Mouse (Mus musculus) limb, embryonic 14.5 days (tissue): Measurements from ENCODE around the gene Fam160a1. TPM values are rescaled to one million over a fixed set of nuclear protein-coding genes. Genes with fewer than 3 reads are reported as not detected.

Experiments
- ATAC-seq: fragments of 200-750 bp; cut with Nextera tagmentation; 2 replicates; pipeline ENCODE4 v1.8.0; 2017; ENCODE audit warnings: low read depth, moderate number of reproducible peaks, moderate TSS enrichment; ENCODE audit not compliant: low FRiP score
- DNase-seq: peaks from one replicate; pipeline ENCODE4 v3.0.0-alpha.2; 2015; ENCODE audit warnings: low spot score
- H3K27ac ChIP-seq: fragments of 300-500 bp; sonication (generic); replicated peaks from 2 replicates; pipeline ENCODE4 v1.5.1; 2014; ENCODE audit warnings: low read depth, mild to moderate bottlenecking, low read length, moderate library complexity, mixed read lengths
- H3K27me3 ChIP-seq: fragments of 300-500 bp; sonication (generic); 2 replicates; pipeline ENCODE4 v1.6.1; 2014; ENCODE audit warnings: low read length, mixed read lengths; ENCODE audit not compliant: control insufficient read depth, insufficient read depth
- H3K36me3 ChIP-seq: fragments of 300-500 bp; sonication (generic); 2 replicates; pipeline ENCODE4 v1.6.1; 2014; ENCODE audit warnings: mild to moderate bottlenecking, low read length, moderate library complexity, mixed read lengths; ENCODE audit not compliant: control insufficient read depth, insufficient read depth
- H3K4me1 ChIP-seq: fragments of 300-500 bp; sonication (generic); 2 replicates; pipeline ENCODE4 v1.6.1; 2014; ENCODE audit warnings: antibody characterized with exemption, low read length, mixed read lengths; ENCODE audit not compliant: control insufficient read depth, insufficient read depth
- H3K4me2 ChIP-seq: fragments of 300-500 bp; sonication (generic); replicated peaks from 2 replicates; pipeline ENCODE4 v1.6.1; 2014; ENCODE audit warnings: low read depth, mild to moderate bottlenecking, low read length, moderate library complexity; ENCODE audit not compliant: severe bottlenecking
- H3K4me3 ChIP-seq: fragments of 300-500 bp; sonication (generic); replicated peaks from 2 replicates; pipeline ENCODE4 v1.5.1; 2014; ENCODE audit warnings: low read length
- H3K9ac ChIP-seq: fragments of 300-500 bp; sonication (generic); 2 replicates; pipeline ENCODE4 v1.6.1; 2014; ENCODE audit warnings: mild to moderate bottlenecking, low read depth, low read length, moderate library complexity; ENCODE audit not compliant: severe bottlenecking
- H3K9me3 ChIP-seq: fragments of 300-500 bp; sonication (generic); 2 replicates; pipeline ENCODE4 v1.6.1; 2016; ENCODE audit warnings: low read length; ENCODE audit not compliant: control insufficient read depth
- POLR2A ChIP-seq: fragments of 200-500 bp; IDR thresholded peaks from 2 replicates; pipeline ENCODE4 v1.8.0; 2012; ENCODE audit warnings: inconsistent platforms, mild to moderate bottlenecking, moderate library complexity, borderline replicate concordance; ENCODE audit not compliant: insufficient read depth, insufficient read length; ENCODE audit errors: extremely low read depth
- WGBS: fragments of 180-500 bp; shearing (Covaris S2); extraction: QIAGEN DNeasy Blood & Tissue Kit; methylation state at CpG from one replicate; pipeline ENCODE4 v1.1.7; 2014; 5-methylcytosine and 5-hydroxymethylcytosine counted together
- polyA plus RNA-seq, 2 experiments: library from polyadenylated mRNA; depleted of rRNA in 1 of 2; stranded (reverse) in 1 of 2; unstranded in 1 of 2; fragments of >200 nt; fragmentation: Nextera tagmentation in 1 of 2; extraction: Ambion mirVana in 1 of 2; gene quantifications; 2 replicates each; pipeline versions ENCODE4 v1.2.1 to v1.2.3; 2012 to 2014

The Fam160a1 gene
- polyA plus RNA-seq, 2 experiments, result 4.3 to 6.2 TPM

GRCm38 (mm10) chr3:85685271-85685670 is 131.8 kb downstream of the Fam160a1 start:
- WGBS, result 85% methylated on average over 8 of the region's 8 CpGs
- no peak for ATAC-seq
- no peaks in the 10 kb centered on the region for H3K36me3 ChIP-seq
- H3K9me3 ChIP-seq, result no peaks in the 10 kb centered on the region
- DNase-seq, result no peak
- no peaks in the 10 kb centered on the region for H3K4me1 ChIP-seq
- no peak overlapping the region for H3K4me3 ChIP-seq
- no peak overlapping the region for H3K9ac ChIP-seq
- TF ChIP-seq POLR2A, result no peak
- no peak overlapping the region for H3K27ac ChIP-seq
- no peaks in the 10 kb centered on the region for H3K27me3 ChIP-seq
- H3K4me2 ChIP-seq, result no peak overlapping the region

GRCm38 (mm10) chr3:85683618-85684017 is 133.5 kb downstream of the Fam160a1 start:
- Histone ChIP-seq H3K4me3 (no peak overlapping the region), H3K36me3 (no peaks in the 10 kb centered on the region), H3K4me2 (no peak overlapping the region), H3K9ac (no peak overlapping the region), H3K27me3 (no peaks in the 10 kb centered on the region), H3K4me1 (no peaks in the 10 kb centered on the region), H3K27ac (no peak overlapping the region), H3K9me3 (no peaks in the 10 kb centered on the region)
- DNase-seq (no peak), ATAC-seq (no peak)
- 86% methylated on average over 5 of the region's 5 CpGs for WGBS
- no peak for TF ChIP-seq POLR2A

GRCm38 (mm10) chr3:85681136-85681535 is 136.0 kb downstream of the Fam160a1 start:
- H3K4me3 ChIP-seq, result no peak overlapping the region
- TF ChIP-seq POLR2A, result no peak
- H3K27ac ChIP-seq, result no peak overlapping the region
- DNase-seq, result no peak
- no peaks in the 10 kb centered on the region for H3K9me3 ChIP-seq
- no peaks in the 10 kb centered on the region for H3K27me3 ChIP-seq
- no peaks in the 10 kb centered on the region for H3K4me1 ChIP-seq
- no peak for ATAC-seq
- no peak overlapping the region for H3K9ac ChIP-seq
- WGBS, result 80% methylated on average over 7 of the region's 7 CpGs
- no peaks in the 10 kb centered on the region for H3K36me3 ChIP-seq
- H3K4me2 ChIP-seq, result no peak overlapping the region

- 84% methylated on average over 5 of the region's 5 CpGs for WGBS
- no peak overlapping the region for H3K4me2 ChIP-seq
- ATAC-seq (no peak), DNase-seq (no peak)
- no peaks in the 10 kb centered on the region for H3K9me3 ChIP-seq
- TF ChIP-seq POLR2A, result no peak
- no peak overlapping the region for H3K27ac ChIP-seq
- no peak overlapping the region for H3K4me3 ChIP-seq
- no peaks in the 10 kb centered on the region for H3K27me3 ChIP-seq
- H3K36me3 ChIP-seq, result no peaks in the 10 kb centered on the region
- H3K9ac ChIP-seq, result no peak overlapping the region
- no peaks in the 10 kb centered on the region for H3K4me1 ChIP-seq
These were observed 137.1 kb downstream of the Fam160a1 start for GRCm38 (mm10) chr3:85679960-85680359.

GRCm38 (mm10) chr3:85679312-85679933 is 137.7 kb downstream of the Fam160a1 start:
- WGBS, result 78% methylated on average over 8 of the region's 8 CpGs
- H3K9ac ChIP-seq, result no peak overlapping the region
- no peak for TF ChIP-seq POLR2A
- no peaks in the 10 kb centered on the region for H3K9me3 ChIP-seq
- ATAC-seq (no peak), DNase-seq (no peak)
- H3K4me2 ChIP-seq, result no peak overlapping the region
- no peaks in the 10 kb centered on the region for H3K27me3 ChIP-seq
- no peak overlapping the region for H3K4me3 ChIP-seq
- H3K27ac ChIP-seq, result no peak overlapping the region
- H3K4me1 ChIP-seq, result no peaks in the 10 kb centered on the region
- no peaks in the 10 kb centered on the region for H3K36me3 ChIP-seq
